Mouse (Mus musculus): ENCODE measurements around the gene Atf7ip. TPM values are rescaled to one million over a fixed set of nuclear protein-coding genes. Genes with fewer than 3 reads are reported as not detected.

Atf7ip gene
- total and polyA plus RNA-seq, 2 experiments: 5.2 to 14.9 TPM

DNA sequence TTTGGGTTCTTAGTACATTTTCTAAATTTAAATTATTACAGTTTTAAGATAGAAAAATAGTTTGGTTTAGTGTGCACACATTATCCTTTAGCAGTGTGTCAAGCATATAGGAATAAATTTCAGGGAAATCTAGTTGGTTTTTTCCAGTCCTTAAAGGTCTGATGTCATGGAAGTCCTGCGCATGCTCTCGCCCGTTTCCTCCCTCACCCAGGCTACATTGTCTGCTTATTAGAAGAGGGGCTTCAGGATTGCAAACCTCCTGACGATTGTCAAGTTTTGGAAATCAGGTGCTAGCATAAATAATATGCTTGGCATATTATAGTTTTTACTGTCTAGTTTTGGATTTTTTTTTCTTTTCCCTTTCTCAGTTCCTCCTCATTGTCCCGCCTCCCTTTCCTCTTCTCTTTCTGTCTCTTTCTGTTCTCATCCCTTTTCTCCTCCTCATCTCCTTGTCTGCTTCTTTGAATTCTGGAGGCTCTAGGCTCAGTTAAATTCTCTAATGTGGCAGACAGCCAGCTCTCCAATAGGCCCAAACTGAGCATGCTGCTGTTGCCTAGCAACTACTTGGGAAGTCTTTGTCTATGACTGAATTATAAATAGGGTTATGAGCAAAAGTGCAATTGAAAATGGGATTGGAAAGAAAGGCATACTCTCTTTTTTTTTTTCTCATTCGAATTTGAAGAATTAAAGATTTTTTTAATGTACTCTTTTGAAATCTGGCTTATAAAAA, 42.2 kb downstream of the Atf7ip start:
- Histone ChIP-seq H3K36me3 (ENCODE audit: control insufficient read depth, insufficient read depth, low read length) (no peaks in the 10 kb centered on the region), H3K4me1 (ENCODE audit: control insufficient read depth, insufficient read depth, low read length) (peaks cover 8% of the 10 kb centered on the region; the same call in 1 of the 2 replicates), H3K27me3 (ENCODE audit: control insufficient read depth, insufficient read depth, low read length) (no peaks in the 10 kb centered on the region), H3K9ac (ENCODE audit: low read depth, low read length) (no peak overlapping the region), H3K79me2 (ENCODE audit: control insufficient read depth, insufficient read depth, low read length) (peaks cover 18% of the 10 kb centered on the region; the same call in 1 of the 2 replicates), H3K4me3 (ENCODE audit: insufficient read depth, low read depth, low read length) (no peak overlapping the region), H3K27ac (replicated peaks; ENCODE audit: insufficient read depth, low read depth, low read length) (no peak overlapping the region)
- peak; percentile 69 for DNase-seq (ENCODE audit: extremely low read depth, low read depth, low spot score)
- no peak for TF ChIP-seq CTCF (IDR thresholded peaks at IDR 0.05; ENCODE audit: low read depth, low read length)
- no peak for TF ChIP-seq POLR2A (IDR thresholded peaks at IDR 0.05; ENCODE audit: extremely low read depth, insufficient read depth, low read length)
- WGBS: 76% methylated on average over 6 of the region's 6 CpGs

DNA sequence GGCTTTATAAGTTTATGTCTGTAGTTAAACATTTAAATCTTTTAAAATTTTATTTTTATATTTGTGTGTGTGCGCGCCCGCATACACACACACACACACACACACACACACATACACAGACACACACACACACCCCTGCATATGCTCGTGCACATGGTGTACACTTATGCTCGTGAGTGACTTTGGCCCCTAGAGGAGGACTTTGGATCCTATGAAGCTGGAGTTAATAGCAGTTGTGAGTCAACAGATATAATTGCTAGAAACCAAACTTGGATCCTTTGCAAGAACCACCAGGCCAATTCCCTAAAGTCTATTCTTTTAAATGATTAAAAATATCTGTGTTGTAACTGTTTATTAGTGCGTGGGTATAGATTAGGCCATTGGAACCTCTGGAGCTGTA, 42.8 kb downstream of the Atf7ip start:
- Histone ChIP-seq H3K4me1 (ENCODE audit: control insufficient read depth, insufficient read depth, low read length) (peaks cover 8% of the 10 kb centered on the region; the same call in 1 of the 2 replicates), H3K4me3 (ENCODE audit: insufficient read depth, low read depth, low read length) (no peak overlapping the region), H3K27ac (replicated peaks; ENCODE audit: insufficient read depth, low read depth, low read length) (peak overlapping the region; percentile 15; the same call in 1 of the 2 replicates), H3K79me2 (ENCODE audit: control insufficient read depth, insufficient read depth, low read length) (peaks cover 18% of the 10 kb centered on the region; the same call in 1 of the 2 replicates), H3K9ac (ENCODE audit: low read depth, low read length) (no peak overlapping the region), H3K27me3 (ENCODE audit: control insufficient read depth, insufficient read depth, low read length) (no peaks in the 10 kb centered on the region), H3K36me3 (ENCODE audit: control insufficient read depth, insufficient read depth, low read length) (no peaks in the 10 kb centered on the region)
- TF ChIP-seq CTCF (IDR thresholded peaks at IDR 0.05; ENCODE audit: low read depth, low read length): no peak
- no peak for TF ChIP-seq POLR2A (IDR thresholded peaks at IDR 0.05; ENCODE audit: extremely low read depth, insufficient read depth, low read length)
- peak; percentile 89 for DNase-seq (ENCODE audit: extremely low read depth, low read depth, low spot score)
- 52% methylated on average over 6 of the region's 6 CpGs for WGBS

DNA sequence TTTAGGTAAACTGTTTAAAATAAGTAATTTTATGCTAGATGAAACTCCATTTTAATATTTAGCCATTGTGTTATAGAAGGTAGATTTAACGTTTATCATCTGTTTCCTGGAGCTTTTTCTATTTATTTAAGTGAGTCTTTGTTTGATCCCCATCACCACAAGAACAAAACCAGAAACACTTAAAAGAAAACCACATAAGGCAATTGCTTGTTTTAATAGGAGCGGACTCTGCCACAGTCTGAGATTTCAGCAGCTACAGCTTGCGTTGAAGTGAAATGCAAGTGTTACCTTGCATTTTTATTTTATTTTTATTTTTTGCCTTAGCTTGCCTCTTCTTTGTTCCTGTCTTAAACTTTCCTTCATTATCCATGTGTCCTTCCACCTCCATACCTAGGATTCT, 43.6 kb downstream of the Atf7ip start:
- H3K9ac ChIP-seq (ENCODE audit: low read depth, low read length): no peak overlapping the region
- H3K36me3 ChIP-seq (ENCODE audit: control insufficient read depth, insufficient read depth, low read length): no peaks in the 10 kb centered on the region
- no peak overlapping the region for H3K4me3 ChIP-seq (ENCODE audit: insufficient read depth, low read depth, low read length)
- no peak overlapping the region for H3K27ac ChIP-seq (replicated peaks; ENCODE audit: insufficient read depth, low read depth, low read length)
- TF ChIP-seq CTCF (IDR thresholded peaks at IDR 0.05; ENCODE audit: low read depth, low read length): no peak
- no peak for TF ChIP-seq POLR2A (IDR thresholded peaks at IDR 0.05; ENCODE audit: extremely low read depth, insufficient read depth, low read length)
- H3K79me2 ChIP-seq (ENCODE audit: control insufficient read depth, insufficient read depth, low read length): peaks cover 17% of the 10 kb centered on the region; the same call in 1 of the 2 replicates
- WGBS: 73% methylated on average over 3 of the region's 3 CpGs
- H3K27me3 ChIP-seq (ENCODE audit: control insufficient read depth, insufficient read depth, low read length): no peaks in the 10 kb centered on the region
- peaks cover 8% of the 10 kb centered on the region; the same call in 1 of the 2 replicates for H3K4me1 ChIP-seq (ENCODE audit: control insufficient read depth, insufficient read depth, low read length)
- no peak for DNase-seq (ENCODE audit: extremely low read depth, low read depth, low spot score)

DNA sequence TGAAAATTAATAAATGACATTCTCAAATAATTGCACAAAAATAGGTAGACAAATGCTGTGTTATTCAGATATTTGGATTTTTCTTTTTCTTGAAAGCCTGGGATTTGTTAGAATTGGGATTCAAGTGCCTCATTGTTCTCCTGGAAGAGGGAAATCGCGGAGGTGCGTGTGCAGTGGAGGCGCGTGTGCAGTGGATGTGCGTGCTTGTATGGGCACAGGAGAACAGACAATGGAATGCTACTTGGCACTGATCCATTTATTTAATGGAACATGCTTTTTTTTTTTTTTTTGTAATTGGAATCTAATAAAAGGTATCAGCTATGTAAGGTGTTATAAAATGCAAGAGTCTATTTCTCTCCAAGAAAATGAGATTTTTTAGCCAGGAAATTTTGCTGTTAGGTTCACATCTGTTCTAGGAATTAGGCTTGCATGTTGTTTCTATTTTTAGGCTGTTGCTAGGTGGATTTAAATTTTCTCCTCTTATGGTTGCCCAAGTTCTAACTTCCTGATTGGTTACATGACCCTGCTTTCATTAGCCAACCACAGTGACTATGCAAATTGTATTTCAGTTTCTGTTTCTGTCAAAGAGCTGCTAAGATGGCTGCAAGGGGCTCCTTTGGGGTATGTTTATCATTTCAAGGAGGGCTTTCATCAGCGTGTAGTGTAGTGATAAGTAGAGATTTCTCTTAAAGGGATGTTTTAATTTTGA, 44.8 kb downstream of the Atf7ip start:
- TF ChIP-seq POLR2A (IDR thresholded peaks at IDR 0.05; ENCODE audit: extremely low read depth, insufficient read depth, low read length) (no peak), CTCF (IDR thresholded peaks at IDR 0.05; ENCODE audit: low read depth, low read length) (no peak)
- Histone ChIP-seq H3K36me3 (ENCODE audit: control insufficient read depth, insufficient read depth, low read length) (no peaks in the 10 kb centered on the region), H3K4me1 (ENCODE audit: control insufficient read depth, insufficient read depth, low read length) (peaks cover 10% of the 10 kb centered on the region; the same call in 1 of the 2 replicates), H3K9ac (ENCODE audit: low read depth, low read length) (no peak overlapping the region), H3K27ac (replicated peaks; ENCODE audit: insufficient read depth, low read depth, low read length) (no peak overlapping the region), H3K79me2 (ENCODE audit: control insufficient read depth, insufficient read depth, low read length) (peaks cover 20% of the 10 kb centered on the region; the same call in 1 of the 2 replicates), H3K27me3 (ENCODE audit: control insufficient read depth, insufficient read depth, low read length) (no peaks in the 10 kb centered on the region), H3K4me3 (ENCODE audit: insufficient read depth, low read depth, low read length) (no peak overlapping the region)
- peak; percentile 34 for DNase-seq (ENCODE audit: extremely low read depth, low read depth, low spot score)
- WGBS: 87% methylated on average over 7 of the region's 7 CpGs

DNA sequence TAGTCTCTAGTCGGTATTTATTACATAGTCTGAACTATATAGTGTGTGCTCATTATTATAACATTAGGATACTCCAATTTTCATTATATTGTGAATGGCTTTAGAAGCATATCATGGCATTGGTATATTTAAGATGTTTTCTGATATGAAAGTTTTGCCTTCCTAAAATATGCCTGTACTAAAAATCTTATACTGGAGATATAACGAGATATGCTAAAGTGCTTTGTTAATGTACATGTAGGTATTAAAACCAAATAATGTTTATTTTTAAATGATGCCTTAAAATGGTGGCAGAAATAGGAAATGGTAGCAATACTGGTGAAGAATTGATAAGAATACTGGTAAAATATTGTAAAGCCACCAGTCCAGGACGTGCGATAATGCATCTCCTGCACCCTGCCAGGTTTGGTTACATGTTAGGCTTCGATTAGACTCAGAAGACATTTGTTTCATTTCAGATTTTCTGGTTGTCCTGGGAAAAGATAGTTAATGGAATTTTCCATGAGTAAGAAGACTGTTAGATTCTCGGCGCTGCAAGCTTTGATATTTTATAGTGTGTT, 45.7 kb downstream of the Atf7ip start:
- H3K9ac ChIP-seq (ENCODE audit: low read depth, low read length): no peak overlapping the region
- no peak overlapping the region for H3K4me3 ChIP-seq (ENCODE audit: insufficient read depth, low read depth, low read length)
- DNase-seq (ENCODE audit: extremely low read depth, low read depth, low spot score): no peak
- no peaks in the 10 kb centered on the region for H3K27me3 ChIP-seq (ENCODE audit: control insufficient read depth, insufficient read depth, low read length)
- no peak overlapping the region for H3K27ac ChIP-seq (replicated peaks; ENCODE audit: insufficient read depth, low read depth, low read length)
- peaks cover under 1% of the 10 kb centered on the region; the same call in 1 of the 2 replicates for H3K36me3 ChIP-seq (ENCODE audit: control insufficient read depth, insufficient read depth, low read length)
- peaks cover 23% of the 10 kb centered on the region; the same call in 1 of the 2 replicates for H3K79me2 ChIP-seq (ENCODE audit: control insufficient read depth, insufficient read depth, low read length)
- peaks cover 10% of the 10 kb centered on the region; the same call in 1 of the 2 replicates for H3K4me1 ChIP-seq (ENCODE audit: control insufficient read depth, insufficient read depth, low read length)
- 93% methylated on average over 7 of the region's 7 CpGs for WGBS
- TF ChIP-seq CTCF (IDR thresholded peaks at IDR 0.05; ENCODE audit: low read depth, low read length): no peak
- no peak for TF ChIP-seq POLR2A (IDR thresholded peaks at IDR 0.05; ENCODE audit: extremely low read depth, insufficient read depth, low read length)
